Comparison of ENCODE assay signal across 22 mouse cellular contexts in genomic region chr17:46690665-46691064, GRCm38 (mm10). TPM values are rescaled to one million over a fixed set of nuclear protein-coding genes. Genes with fewer than 3 reads are reported as not detected.
DNase-seq lines count a peak whose midpoint lies in the region; ATAC-seq lines count a peak whose summit lies in the region.
"Had no signal": no experiment of that assay in that cellular context is flagged by ENCODE, and none has a peak within 500 bp of the region (broad histone marks: within the 10 kb centered on the region; RNA-seq: fewer than 3 reads in every experiment).

No protein-coding gene starts in this region.

- H3K4me2 ChIP-seq in liver, embryonic 11.5 days, result peak overlapping the region; percentile 26; the same call in 1 of the 2 replicates
- H3K4me2 ChIP-seq in liver, embryonic 15.5 days, result peak overlapping the region; percentile 27
- no peak overlapping the region for H3K4me2 ChIP-seq in forebrain, embryonic 11.5 days (ENCODE audit: low read depth, low read length, severe bottlenecking)
- H3K4me2 ChIP-seq: embryonic facial prominence, embryonic 15.5 days; forebrain, embryonic 13.5 days; heart, embryonic 11.5 days; heart, embryonic 15.5 days; hindbrain, embryonic 13.5 days had no signal

- no peaks in the 10 kb centered on the region for H3K9me3 ChIP-seq in liver, embryonic 11.5 days (ENCODE audit: control insufficient read depth, low read length)
- H3K9me3 ChIP-seq in liver, embryonic 15.5 days (replicated peaks), result no peaks in the 10 kb centered on the region
- no peaks in the 10 kb centered on the region for H3K9me3 ChIP-seq in forebrain, embryonic 11.5 days (ENCODE audit: control insufficient read depth, low read length)
- H3K9me3 ChIP-seq: embryonic facial prominence, embryonic 15.5 days; forebrain, embryonic 13.5 days; heart, embryonic 15.5 days; hindbrain, embryonic 13.5 days had no signal

- peak overlapping the region; percentile 11; the same call in 1 of the 2 replicates for H3K27ac ChIP-seq in liver, embryonic 11.5 days (ENCODE audit: low read depth, low read length)
- peak overlapping the region; percentile 22; the same call in 1 of the 2 replicates for H3K27ac ChIP-seq in liver, embryonic 15.5 days (replicated peaks)
- no peak overlapping the region for H3K27ac ChIP-seq in forebrain, embryonic 11.5 days (ENCODE audit: low read depth, low read length)
- H3K27ac ChIP-seq: embryonic facial prominence, embryonic 15.5 days; forebrain, embryonic 13.5 days; heart, embryonic 15.5 days; hindbrain, embryonic 13.5 days had no signal

- peaks cover 5% of the 10 kb centered on the region; the same call in 1 of the 2 replicates for H3K4me1 ChIP-seq in liver, embryonic 11.5 days (replicated peaks; ENCODE audit: control insufficient read depth, insufficient read depth, low read length)
- H3K4me1 ChIP-seq in liver, embryonic 15.5 days (replicated peaks), result peaks cover 16% of the 10 kb centered on the region; the same call in 1 of the 2 replicates
- H3K4me1 ChIP-seq in forebrain, embryonic 11.5 days (replicated peaks; ENCODE audit: control insufficient read depth, insufficient read depth, low read length), result no peaks in the 10 kb centered on the region
- H3K4me1 ChIP-seq: embryonic facial prominence, embryonic 15.5 days; forebrain, embryonic 13.5 days; heart, embryonic 15.5 days; hindbrain, embryonic 13.5 days had no signal

- H3K9ac ChIP-seq in liver, embryonic 11.5 days (ENCODE audit: low read depth, low read length), result no peak overlapping the region
- H3K9ac ChIP-seq in liver, embryonic 15.5 days, result no peak overlapping the region
- no peak overlapping the region for H3K9ac ChIP-seq in forebrain, embryonic 11.5 days (ENCODE audit: low read length)
- H3K9ac ChIP-seq: embryonic facial prominence, embryonic 15.5 days; forebrain, embryonic 13.5 days; heart, embryonic 15.5 days; hindbrain, embryonic 13.5 days had no signal

- 56% methylated on average over 12 of the region's 12 CpGs for WGBS in liver, embryonic 11.5 days
- 38% methylated on average over 12 of the region's 12 CpGs for WGBS in liver, embryonic 15.5 days (ENCODE audit: insufficient replicate concordance)
- 91% methylated on average over 12 of the region's 12 CpGs for WGBS in forebrain, embryonic 11.5 days

- peak; percentile 23 for DNase-seq in brain, adult 2 months (ENCODE audit: low read depth, low spot score)
- no peak for DNase-seq in liver, embryonic 11.5 days (ENCODE audit: low spot score)
- DNase-seq in adrenal gland, adult 8-10 months, result no peak
- DNase-seq in lung, postnatal 10 days, result no peak
- no peak for DNase-seq in cerebellum, adult 11 months
- no peak for DNase-seq in forebrain, embryonic 11.5 days (ENCODE audit: low spot score)
- DNase-seq: adrenal gland, postnatal 25 days; cerebellum, adult 8-10 months; cerebellum, postnatal 14 days; embryo, embryonic 11 days; gastrocnemius, postnatal 36 days; heart, adult 11 months; heart, postnatal 14 days had no signal

- H3K27me3 ChIP-seq in liver, embryonic 11.5 days (replicated peaks; ENCODE audit: control insufficient read depth, insufficient read depth, low read length), result no peaks in the 10 kb centered on the region
- H3K27me3 ChIP-seq in liver, embryonic 15.5 days, result no peaks in the 10 kb centered on the region
- no peaks in the 10 kb centered on the region for H3K27me3 ChIP-seq in forebrain, embryonic 11.5 days (ENCODE audit: control insufficient read depth, insufficient read depth, low read length)
- H3K27me3 ChIP-seq: embryonic facial prominence, embryonic 15.5 days; forebrain, embryonic 13.5 days; heart, embryonic 15.5 days; hindbrain, embryonic 13.5 days; Patski had no signal

- no peak overlapping the region for H3K4me3 ChIP-seq in liver, embryonic 11.5 days (ENCODE audit: low read depth, low read length)
- H3K4me3 ChIP-seq in liver, embryonic 15.5 days (replicated peaks), result no peak overlapping the region
- H3K4me3 ChIP-seq in forebrain, embryonic 11.5 days (ENCODE audit: low read depth, low read length), result no peak overlapping the region
- H3K4me3 ChIP-seq: embryonic facial prominence, embryonic 15.5 days; forebrain, embryonic 13.5 days; heart, embryonic 15.5 days; hindbrain, embryonic 13.5 days had no signal

- H3K36me3 ChIP-seq in liver, embryonic 11.5 days (ENCODE audit: control insufficient read depth, insufficient read depth, low read length), result peaks cover 15% of the 10 kb centered on the region
- peaks cover 17% of the 10 kb centered on the region for H3K36me3 ChIP-seq in liver, embryonic 15.5 days (replicated peaks)
- no peaks in the 10 kb centered on the region; the same call in 1 of the 2 replicates for H3K36me3 ChIP-seq in forebrain, embryonic 11.5 days (ENCODE audit: control insufficient read depth, insufficient read depth, low read length)

- peak; percentile 82 for ATAC-seq in liver, embryonic 11.5 days (replicated peaks; ENCODE audit: low FRiP score)
- ATAC-seq in liver, embryonic 15.5 days (ENCODE audit: insufficient read depth), result peak; percentile 70
- ATAC-seq in megakaryocyte-erythroid progenitor cell, adult 5-6 weeks (replicated peaks; ENCODE audit: low FRiP score, low TSS enrichment, poor library complexity, severe bottlenecking), result peak; percentile 92
- ATAC-seq in forebrain, embryonic 11.5 days (replicated peaks; ENCODE audit: low FRiP score), result no peak
- ATAC-seq: activated CD4-positive, CD25-positive, alpha-beta regulatory T cell, adult 4 months; forebrain, embryonic 13.5 days had no signal

RNA-seq across cellular contexts. Expression of gene Klhdc3, which starts 10.0 kb away (rescaled TPM):
- polyA plus RNA-seq in liver, embryonic 11.5 days (2014; fragmentation: Nextera tagmentation; extraction: Ambion mirVana), result 121 and 128 TPM in 2 replicates
- polyA plus RNA-seq in liver, embryonic 15.5 days (2015; fragmentation: Nextera tagmentation; extraction: Ambion mirVana), result 53.4 and 57.4 TPM in 2 replicates
- 102 and 104 TPM in 2 replicates for total RNA-seq in megakaryocyte-erythroid progenitor cell, adult 5-6 weeks (2014; fragmentation: Nextera tagmentation)
- total RNA-seq in megakaryocyte-erythroid progenitor cell, adult 5-6 weeks (2017), result 28.6 and 33.4 TPM in 2 replicates
- total RNA-seq in adrenal gland, adult 8-10 months (2022), result 10 to 100 TPM; 59.1 to 74.3 (median 65.2) TPM
- polyA plus RNA-seq in forebrain, embryonic 11.5 days (2014; fragmentation: Nextera tagmentation; extraction: Ambion mirVana), result 117 and 129 TPM in 2 replicates

RNA-seq across cellular contexts. Expression of gene Mea1, which starts 12.1 kb away (rescaled TPM):
- 119 and 121 TPM in 2 replicates for polyA plus RNA-seq in liver, embryonic 11.5 days (2014; fragmentation: Nextera tagmentation; extraction: Ambion mirVana)
- polyA plus RNA-seq in liver, embryonic 15.5 days (2015; fragmentation: Nextera tagmentation; extraction: Ambion mirVana), result 55.1 and 56.7 TPM in 2 replicates
- total RNA-seq in megakaryocyte-erythroid progenitor cell, adult 5-6 weeks (2014; fragmentation: Nextera tagmentation), result 74.7 and 75.2 TPM in 2 replicates
- 71.6 and 85.7 TPM in 2 replicates for total RNA-seq in megakaryocyte-erythroid progenitor cell, adult 5-6 weeks (2017)
- 100 to 1,000 TPM in 1 of 4 experiments, 10 to 100 TPM in 3; 91.9 to 104 (median 95.0) TPM for total RNA-seq in adrenal gland, adult 8-10 months (2022)
- 167 and 187 TPM in 2 replicates for polyA plus RNA-seq in forebrain, embryonic 11.5 days (2014; fragmentation: Nextera tagmentation; extraction: Ambion mirVana)

RNA-seq across cellular contexts. Expression of gene Ppp2r5d, which starts 14.2 kb away (rescaled TPM):
- 73.9 and 80.4 TPM in 2 replicates for polyA plus RNA-seq in liver, embryonic 11.5 days (2014; fragmentation: Nextera tagmentation; extraction: Ambion mirVana)
- 28.4 and 33.2 TPM in 2 replicates for polyA plus RNA-seq in liver, embryonic 15.5 days (2015; fragmentation: Nextera tagmentation; extraction: Ambion mirVana)
- 41.3 and 52.0 TPM in 2 replicates for total RNA-seq in megakaryocyte-erythroid progenitor cell, adult 5-6 weeks (2014; fragmentation: Nextera tagmentation)
- 35.9 and 57.2 TPM in 2 replicates for total RNA-seq in megakaryocyte-erythroid progenitor cell, adult 5-6 weeks (2017)
- 10 to 100 TPM; 41.0 to 47.5 (median 42.6) TPM for total RNA-seq in adrenal gland, adult 8-10 months (2022)
- 140 TPM in 2 replicates for polyA plus RNA-seq in forebrain, embryonic 11.5 days (2014; fragmentation: Nextera tagmentation; extraction: Ambion mirVana)

RNA-seq across cellular contexts. Expression of gene Rrp36, which starts 16.5 kb away (rescaled TPM):
- 52.0 and 56.5 TPM in 2 replicates for polyA plus RNA-seq in liver, embryonic 11.5 days (2014; fragmentation: Nextera tagmentation; extraction: Ambion mirVana)
- 21.5 and 22.6 TPM in 2 replicates for polyA plus RNA-seq in liver, embryonic 15.5 days (2015; fragmentation: Nextera tagmentation; extraction: Ambion mirVana)
- 16.1 and 23.4 TPM in 2 replicates for total RNA-seq in megakaryocyte-erythroid progenitor cell, adult 5-6 weeks (2014; fragmentation: Nextera tagmentation)
- total RNA-seq in megakaryocyte-erythroid progenitor cell, adult 5-6 weeks (2017), result 60.4 and 64.8 TPM in 2 replicates
- total RNA-seq in adrenal gland, adult 8-10 months (2022), result 10 to 100 TPM; 24.9 to 31.8 (median 30.6) TPM
- polyA plus RNA-seq in forebrain, embryonic 11.5 days (2014; fragmentation: Nextera tagmentation; extraction: Ambion mirVana), result 61.0 and 64.1 TPM in 2 replicates

RNA-seq across cellular contexts. Expression of gene Pex6, which starts 20.6 kb away (rescaled TPM):
- polyA plus RNA-seq in liver, embryonic 11.5 days (2014; fragmentation: Nextera tagmentation; extraction: Ambion mirVana), result 19.9 and 20.5 TPM in 2 replicates
- 9.7 and 11.9 TPM in 2 replicates for polyA plus RNA-seq in liver, embryonic 15.5 days (2015; fragmentation: Nextera tagmentation; extraction: Ambion mirVana)
- total RNA-seq in megakaryocyte-erythroid progenitor cell, adult 5-6 weeks (2014; fragmentation: Nextera tagmentation), result 19.0 and 22.6 TPM in 2 replicates
- total RNA-seq in megakaryocyte-erythroid progenitor cell, adult 5-6 weeks (2017), result 7.5 and 11.7 TPM in 2 replicates
- 10 to 100 TPM; 56.2 to 74.2 (median 61.8) TPM for total RNA-seq in adrenal gland, adult 8-10 months (2022)
- polyA plus RNA-seq in forebrain, embryonic 11.5 days (2014; fragmentation: Nextera tagmentation; extraction: Ambion mirVana), result 21.4 and 22.7 TPM in 2 replicates
